Mouse (Mus musculus) megakaryocyte, embryonic 14.5 days (primary cell): ENCODE measurements at regions not wholly inside any gene's neighbourhood (a gene's known extent, or its start where the extent isn't known, plus 50 kb on each side); places are given as distances from the start of the nearest gene placed in this dataset.

Source experiments
- H3K27me3 ChIP-seq: replicated peaks from 2 replicates; pipeline ENCODE3; 2012; ENCODE audit warnings: inconsistent platforms
- H3K36me3 ChIP-seq: replicated peaks from 2 replicates; pipeline ENCODE3; 2012; ENCODE audit warnings: low read length, inconsistent platforms, mixed read lengths
- H3K4me1 ChIP-seq: 2 replicates; pipeline ENCODE4 v1.6.1; 2012; ENCODE audit warnings: inconsistent platforms
- H3K4me3 ChIP-seq: replicated peaks from 2 replicates; pipeline ENCODE3; 2012; ENCODE audit warnings: moderate library complexity, mild to moderate bottlenecking, inconsistent platforms
- H3K9me3 ChIP-seq: 2 replicates; pipeline ENCODE4 v1.6.1; 2012; ENCODE audit warnings: inconsistent platforms
- FLI1 ChIP-seq: IDR thresholded peaks from 2 replicates; pipeline ENCODE4 v1.6.1; 2012; ENCODE audit warnings: low read length, inconsistent platforms, mixed read lengths
- GATA1 ChIP-seq: IDR thresholded peaks from 3 replicates; pipeline ENCODE4 v1.6.1; 2012; ENCODE audit warnings: mixed read lengths, low read length, inconsistent platforms, borderline replicate concordance

- TF ChIP-seq FLI1, result no peak
- no peak for TF ChIP-seq GATA1
These were observed 472.2 kb upstream of the Intu start for GRCm38 (mm10) chr3:40058719-40059420.

GRCm38 (mm10) chr3:40070137-40070667 is 460.9 kb upstream of the Intu start:
- Histone ChIP-seq H3K4me3 (no peak overlapping the region), H3K4me1 (no peaks in the 10 kb centered on the region), H3K27me3 (no peaks in the 10 kb centered on the region), H3K9me3 (no peaks in the 10 kb centered on the region; the same call in 1 of the 2 replicates), H3K36me3 (no peaks in the 10 kb centered on the region)
- TF ChIP-seq FLI1 (no peak), GATA1 (no peak)

More at GRCm38 (mm10) chr3:40058719-40059420, 472.2 kb upstream of the Intu start:
- no peak overlapping the region for H3K4me3 ChIP-seq
- no peaks in the 10 kb centered on the region for H3K27me3 ChIP-seq
- no peaks in the 10 kb centered on the region for H3K36me3 ChIP-seq
- peaks cover 24% of the 10 kb centered on the region; the same call in 1 of the 2 replicates for H3K9me3 ChIP-seq
- no peaks in the 10 kb centered on the region for H3K4me1 ChIP-seq

GRCm38 (mm10) chr3:40076824-40077223 is 454.3 kb upstream of the Intu start:
- TF ChIP-seq GATA1 (no peak), FLI1 (no peak)
- H3K36me3 ChIP-seq, result no peaks in the 10 kb centered on the region
- no peaks in the 10 kb centered on the region for H3K4me1 ChIP-seq
- H3K27me3 ChIP-seq, result no peaks in the 10 kb centered on the region
- no peak overlapping the region for H3K4me3 ChIP-seq
- H3K9me3 ChIP-seq, result peaks cover 11% of the 10 kb centered on the region

- Histone ChIP-seq H3K4me3 (no peak overlapping the region), H3K36me3 (no peaks in the 10 kb centered on the region), H3K27me3 (no peaks in the 10 kb centered on the region), H3K4me1 (no peaks in the 10 kb centered on the region), H3K9me3 (peaks cover 24% of the 10 kb centered on the region)
- TF ChIP-seq GATA1 (no peak), FLI1 (no peak)
These were observed 446.0 kb upstream of the Intu start for GRCm38 (mm10) chr3:40085116-40085515.

- H3K27me3 ChIP-seq, result no peaks in the 10 kb centered on the region
- H3K4me3 ChIP-seq, result no peak overlapping the region
- H3K4me1 ChIP-seq, result no peaks in the 10 kb centered on the region
- no peaks in the 10 kb centered on the region for H3K36me3 ChIP-seq
- TF ChIP-seq GATA1, result no peak
- TF ChIP-seq FLI1, result no peak
- H3K9me3 ChIP-seq, result peaks cover 16% of the 10 kb centered on the region
These were observed 439.2 kb upstream of the Intu start for GRCm38 (mm10) chr3:40091773-40092343.

- H3K4me3 ChIP-seq, result no peak overlapping the region
- H3K4me1 ChIP-seq, result no peaks in the 10 kb centered on the region
- H3K27me3 ChIP-seq, result no peaks in the 10 kb centered on the region
- H3K36me3 ChIP-seq, result no peaks in the 10 kb centered on the region
- H3K9me3 ChIP-seq, result peaks cover 14% of the 10 kb centered on the region
- TF ChIP-seq GATA1, result no peak
- no peak for TF ChIP-seq FLI1
These were observed 438.2 kb upstream of the Intu start for GRCm38 (mm10) chr3:40092765-40093368.

- H3K4me1 ChIP-seq, result no peaks in the 10 kb centered on the region
- no peaks in the 10 kb centered on the region for H3K27me3 ChIP-seq
- peaks cover 11% of the 10 kb centered on the region; the same call in 1 of the 2 replicates for H3K9me3 ChIP-seq
- no peaks in the 10 kb centered on the region for H3K36me3 ChIP-seq
- H3K4me3 ChIP-seq, result no peak overlapping the region
- TF ChIP-seq FLI1 (no peak), GATA1 (no peak)
These were observed 437.0 kb upstream of the Intu start for GRCm38 (mm10) chr3:40094040-40094439.

GRCm38 (mm10) chr3:40094701-40095100 is 436.4 kb upstream of the Intu start:
- H3K36me3 ChIP-seq, result no peaks in the 10 kb centered on the region
- no peaks in the 10 kb centered on the region for H3K4me1 ChIP-seq
- no peak overlapping the region for H3K4me3 ChIP-seq
- no peaks in the 10 kb centered on the region for H3K27me3 ChIP-seq
- no peak for TF ChIP-seq GATA1
- TF ChIP-seq FLI1, result no peak
- H3K9me3 ChIP-seq, result peaks cover 11% of the 10 kb centered on the region; the same call in 1 of the 2 replicates

GRCm38 (mm10) chr3:40102698-40103097 is 428.4 kb upstream of the Intu start:
- Histone ChIP-seq H3K36me3 (no peaks in the 10 kb centered on the region), H3K9me3 (no peaks in the 10 kb centered on the region), H3K27me3 (no peaks in the 10 kb centered on the region), H3K4me3 (no peak overlapping the region), H3K4me1 (no peaks in the 10 kb centered on the region)
- no peak for TF ChIP-seq GATA1
- TF ChIP-seq FLI1, result no peak

GRCm38 (mm10) chr3:40114811-40115210 is 416.3 kb upstream of the Intu start:
- TF ChIP-seq FLI1 (no peak), GATA1 (no peak)
- H3K9me3 ChIP-seq, result peaks cover 7% of the 10 kb centered on the region; the same call in 1 of the 2 replicates
- H3K4me1 ChIP-seq, result no peaks in the 10 kb centered on the region
- H3K27me3 ChIP-seq, result no peaks in the 10 kb centered on the region
- H3K36me3 ChIP-seq, result no peaks in the 10 kb centered on the region
- H3K4me3 ChIP-seq, result no peak overlapping the region
